Mouse (Mus musculus): ENCODE measurements at regions not wholly inside any gene's neighbourhood (a gene's known extent, or its start where the extent isn't known, plus 50 kb on each side); places are given as distances from the start of the nearest gene placed in this dataset.

DNA sequence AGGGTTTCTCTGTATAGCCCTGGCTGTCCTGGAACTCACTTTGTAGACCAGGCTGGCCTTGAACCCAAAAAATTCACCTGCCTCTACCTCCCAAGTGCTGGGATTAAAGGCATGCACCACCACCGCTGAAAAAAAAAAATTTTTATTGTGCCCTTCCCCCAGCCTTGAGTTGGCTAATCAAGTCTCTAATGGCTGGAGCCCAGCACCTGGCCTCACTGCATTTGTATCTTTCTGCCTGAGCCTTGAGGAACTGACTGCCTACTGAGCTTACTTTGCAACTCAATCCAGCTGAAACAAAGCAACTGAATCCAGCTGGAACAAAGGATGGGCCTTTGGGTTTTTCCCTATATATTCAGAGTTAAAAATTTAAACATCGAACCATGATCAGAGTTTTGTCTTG, 153.3 kb upstream of the Ccnh start:
- TF ChIP-seq CTCF (conservative IDR thresholded peaks at IDR 0.05; ENCODE audit: low read length) = no peak
- no peak for TF ChIP-seq POU5F1 (IDR thresholded peaks at IDR 0.05; ENCODE audit: borderline replicate concordance, low read length)
- peak; percentile 66; the same call in 1 of the 2 replicates for TF ChIP-seq NANOG (IDR thresholded peaks at IDR 0.05; ENCODE audit: borderline replicate concordance, low read length)
- H3K27me3 ChIP-seq (ENCODE audit: insufficient read depth, low read length) = no peaks in the 10 kb centered on the region
- peaks cover 31% of the 10 kb centered on the region for H3K4me1 ChIP-seq (replicated peaks; ENCODE audit: low read depth, low read length)

DNA sequence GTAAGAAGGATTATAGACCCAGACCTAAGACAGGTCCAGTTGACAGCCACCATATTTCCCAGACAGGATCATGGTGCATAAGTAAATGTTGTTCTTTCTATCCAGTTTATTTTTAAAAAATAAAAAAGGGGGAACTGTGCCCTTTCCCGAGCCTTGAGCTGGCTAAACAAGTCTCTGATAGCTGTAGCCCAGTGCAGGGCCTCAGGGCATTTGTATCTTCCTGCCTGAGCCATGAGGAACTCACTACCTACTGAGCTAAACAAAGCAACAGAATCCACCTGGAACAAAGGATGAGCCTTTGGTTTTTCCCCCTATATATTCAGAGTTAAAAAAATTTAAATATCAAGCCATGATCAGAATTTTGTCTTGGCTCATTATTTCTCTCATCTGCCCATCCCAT, 152.4 kb upstream of the Ccnh start:
- no peaks in the 10 kb centered on the region for H3K36me3 ChIP-seq (ENCODE audit: insufficient read depth, low read length)
- TF ChIP-seq CTCF (conservative IDR thresholded peaks at IDR 0.05; ENCODE audit: low read length) = no peak
- no peak for TF ChIP-seq NANOG (IDR thresholded peaks at IDR 0.05; ENCODE audit: borderline replicate concordance, low read length)
- TF ChIP-seq POU5F1 (IDR thresholded peaks at IDR 0.05; ENCODE audit: borderline replicate concordance, low read length) = no peak
- H3K27me3 ChIP-seq (ENCODE audit: insufficient read depth, low read length) = no peaks in the 10 kb centered on the region
- peaks cover 30% of the 10 kb centered on the region for H3K9me3 ChIP-seq (ENCODE audit: low read length)
- H3K4me1 ChIP-seq (replicated peaks; ENCODE audit: low read depth, low read length) = peaks cover 25% of the 10 kb centered on the region
- no peak overlapping the region for H3K4me3 ChIP-seq (replicated peaks; ENCODE audit: low read length)

More for the DNA sequence above, 153.3 kb upstream of the Ccnh start:
- Histone ChIP-seq H3K4me3 (replicated peaks; ENCODE audit: low read length) (no peak overlapping the region), H3K36me3 (ENCODE audit: insufficient read depth, low read length) (no peaks in the 10 kb centered on the region), H3K9me3 (ENCODE audit: low read length) (peaks cover 30% of the 10 kb centered on the region)

DNA sequence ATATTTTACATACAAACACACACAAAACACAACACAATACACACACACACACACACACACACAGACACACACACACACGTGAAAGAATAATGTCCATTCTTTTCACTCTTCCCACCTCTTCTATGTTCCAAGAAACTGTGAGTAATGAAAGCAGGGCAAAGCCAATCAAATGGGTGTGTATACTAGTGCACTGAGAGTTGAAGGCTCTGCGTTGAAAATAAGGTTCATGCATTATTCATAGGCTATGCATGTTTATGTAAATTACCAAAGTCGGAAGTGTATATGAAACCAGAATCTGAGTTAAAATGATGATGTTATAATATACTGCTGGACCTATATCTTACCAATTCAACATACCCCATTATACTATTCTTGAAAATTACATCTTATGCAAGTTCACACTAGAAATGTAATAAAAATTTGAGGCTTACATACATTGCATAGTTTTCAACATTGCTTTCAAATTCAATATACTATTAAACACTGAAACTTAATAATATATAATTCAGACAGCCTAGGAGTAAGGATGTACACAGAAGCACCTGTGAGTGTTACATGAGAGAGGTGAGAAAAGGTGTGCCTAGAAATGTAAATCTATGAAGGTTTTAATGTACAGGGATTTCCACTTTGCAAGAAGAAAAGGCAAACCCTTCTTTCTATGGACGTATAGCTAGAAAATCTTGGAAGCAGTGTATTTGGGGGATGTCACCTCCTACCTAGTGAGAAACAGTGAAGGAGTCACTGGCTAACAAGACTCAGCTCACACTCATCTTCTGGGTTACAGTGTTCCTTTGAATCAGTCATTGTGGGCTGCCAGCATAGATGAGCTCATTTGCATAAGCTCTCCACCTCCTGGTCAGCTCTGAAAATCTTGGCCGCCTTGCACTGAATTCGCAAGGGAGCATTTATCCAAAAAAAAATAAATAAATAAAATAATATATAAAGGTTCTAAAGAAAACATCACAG, 122.3 kb upstream of the Ccnh start:
- TF ChIP-seq NANOG (IDR thresholded peaks at IDR 0.05; ENCODE audit: borderline replicate concordance, low read length) (no peak), POU5F1 (IDR thresholded peaks at IDR 0.05; ENCODE audit: borderline replicate concordance, low read length) (peak; percentile 28; the same call in 1 of the 2 replicates)
- H3K4me3 ChIP-seq (replicated peaks; ENCODE audit: low read length) = no peak overlapping the region
- H3K27me3 ChIP-seq (ENCODE audit: insufficient read depth, low read length) = no peaks in the 10 kb centered on the region
- no peaks in the 10 kb centered on the region for H3K36me3 ChIP-seq (ENCODE audit: insufficient read depth, low read length)
- peaks cover 12% of the 10 kb centered on the region for H3K9me3 ChIP-seq (ENCODE audit: low read length)
- H3K4me1 ChIP-seq (replicated peaks; ENCODE audit: low read depth, low read length) = no peaks in the 10 kb centered on the region

DNA sequence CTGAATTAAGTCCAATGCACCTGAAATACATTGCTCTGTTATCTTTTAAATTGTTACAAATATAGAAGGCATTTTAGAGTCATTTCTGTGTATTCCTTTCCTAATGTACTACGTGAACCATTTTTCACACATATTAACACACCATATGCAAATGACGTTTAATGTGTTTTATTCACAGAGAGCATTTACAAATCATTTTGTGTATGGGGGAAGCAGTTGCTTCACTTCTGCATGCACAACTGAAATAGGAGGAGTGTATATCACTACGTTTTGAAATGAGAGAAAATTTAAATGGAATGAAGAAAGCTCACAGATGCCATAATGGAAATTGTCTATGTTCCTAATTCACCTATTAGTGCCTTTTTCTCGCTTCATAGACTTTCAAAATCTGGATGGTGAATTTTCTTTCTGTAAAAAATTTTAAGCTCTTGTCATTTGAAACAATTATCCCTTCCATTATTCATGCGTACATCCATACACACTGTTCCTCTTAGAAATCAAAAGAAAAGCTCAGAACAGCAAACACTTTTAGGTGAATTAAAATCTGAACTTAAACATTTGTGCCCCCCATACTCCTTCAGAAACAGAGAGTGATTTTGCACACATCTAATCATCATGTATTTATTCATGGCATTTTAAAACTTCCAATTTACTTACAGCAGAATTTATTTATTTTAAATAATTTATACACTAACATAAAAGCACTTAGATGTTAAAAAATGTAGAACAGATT, 121.5 kb upstream of the Ccnh start:
- no peaks in the 10 kb centered on the region for H3K36me3 ChIP-seq (ENCODE audit: insufficient read depth, low read length)
- H3K27me3 ChIP-seq (ENCODE audit: insufficient read depth, low read length) = no peaks in the 10 kb centered on the region
- no peak overlapping the region for H3K4me3 ChIP-seq (replicated peaks; ENCODE audit: low read length)
- H3K4me1 ChIP-seq (replicated peaks; ENCODE audit: low read depth, low read length) = no peaks in the 10 kb centered on the region
- TF ChIP-seq NANOG (IDR thresholded peaks at IDR 0.05; ENCODE audit: borderline replicate concordance, low read length) (no peak), CTCF (conservative IDR thresholded peaks at IDR 0.05; ENCODE audit: low read length) (no peak), POU5F1 (IDR thresholded peaks at IDR 0.05; ENCODE audit: borderline replicate concordance, low read length) (no peak)
- H3K9me3 ChIP-seq (ENCODE audit: low read length) = peaks cover 12% of the 10 kb centered on the region

DNA sequence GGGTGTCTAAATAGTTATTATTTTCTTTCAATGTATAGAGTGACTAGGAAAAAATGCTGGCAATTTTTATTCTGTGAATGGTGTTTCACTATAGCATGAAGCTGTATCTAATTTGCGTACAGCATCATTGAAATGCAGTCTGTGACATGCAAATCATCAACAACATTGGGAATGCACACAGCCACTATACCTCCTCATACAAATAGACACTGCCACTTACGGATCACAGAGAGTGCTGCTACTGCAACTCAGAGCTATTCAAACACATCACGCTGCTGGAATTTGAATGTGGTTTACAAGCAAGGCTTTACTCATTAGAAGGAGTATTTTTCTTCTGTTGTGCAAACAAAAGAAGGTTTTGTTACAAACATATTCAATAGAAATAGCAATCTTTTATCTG, 120.8 kb upstream of the Ccnh start:
- no peak for TF ChIP-seq NANOG (IDR thresholded peaks at IDR 0.05; ENCODE audit: borderline replicate concordance, low read length)

DNA sequence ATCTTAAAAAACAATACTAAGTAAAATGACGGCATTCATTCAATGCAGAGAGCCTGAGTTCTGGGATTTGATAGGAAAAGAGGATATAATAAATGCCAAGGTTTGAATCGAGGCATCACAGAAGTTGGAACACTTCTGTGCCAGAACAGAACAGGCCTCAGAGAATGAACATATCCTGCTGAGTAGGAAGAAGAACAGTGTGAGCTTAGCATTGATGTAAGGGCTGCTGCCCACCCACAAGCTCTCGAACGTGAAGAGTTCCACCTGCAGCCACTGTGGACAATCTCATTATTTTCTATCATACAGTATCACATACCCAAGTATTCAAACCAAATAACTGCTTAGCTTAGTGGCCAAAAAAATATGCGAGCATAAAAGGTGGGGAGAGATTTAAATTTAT, 105.9 kb upstream of the Ccnh start:
- TF ChIP-seq CTCF (conservative IDR thresholded peaks at IDR 0.05; ENCODE audit: low read length) = no peak
- H3K4me3 ChIP-seq (replicated peaks; ENCODE audit: low read length) = no peak overlapping the region
- H3K4me1 ChIP-seq (replicated peaks; ENCODE audit: low read depth, low read length) = no peaks in the 10 kb centered on the region
- H3K9me3 ChIP-seq (ENCODE audit: low read length) = no peaks in the 10 kb centered on the region
- no peaks in the 10 kb centered on the region for H3K36me3 ChIP-seq (ENCODE audit: insufficient read depth, low read length)
- no peaks in the 10 kb centered on the region for H3K27me3 ChIP-seq (ENCODE audit: insufficient read depth, low read length)

More for the DNA sequence above, 120.8 kb upstream of the Ccnh start:
- Histone ChIP-seq H3K36me3 (ENCODE audit: insufficient read depth, low read length) (no peaks in the 10 kb centered on the region), H3K4me1 (replicated peaks; ENCODE audit: low read depth, low read length) (no peaks in the 10 kb centered on the region), H3K27me3 (ENCODE audit: insufficient read depth, low read length) (no peaks in the 10 kb centered on the region), H3K9me3 (ENCODE audit: low read length) (peaks cover 12% of the 10 kb centered on the region), H3K4me3 (replicated peaks; ENCODE audit: low read length) (no peak overlapping the region)

DNA sequence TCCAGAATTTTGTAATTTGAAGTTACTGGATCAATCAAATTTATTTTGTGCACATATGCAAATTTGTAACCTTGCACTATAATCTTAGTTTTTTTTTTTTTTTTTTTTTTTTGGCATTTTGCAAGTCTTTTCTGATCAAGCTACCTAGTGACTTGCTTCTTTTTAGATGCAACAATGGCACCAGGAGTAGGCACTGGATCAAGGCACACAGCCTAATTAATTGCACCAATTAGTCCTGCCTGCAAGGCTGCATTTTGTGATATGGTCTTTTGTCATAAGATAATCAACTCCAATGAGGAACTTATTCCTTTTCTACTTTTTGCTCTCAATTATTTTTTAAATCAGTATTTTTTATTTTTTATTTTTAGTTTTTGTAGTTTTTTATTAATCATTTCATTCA, 105.5 kb upstream of the Ccnh start:
- no peak overlapping the region for H3K4me3 ChIP-seq (replicated peaks; ENCODE audit: low read length)
- H3K27me3 ChIP-seq (ENCODE audit: insufficient read depth, low read length) = no peaks in the 10 kb centered on the region
- TF ChIP-seq POU5F1 (IDR thresholded peaks at IDR 0.05; ENCODE audit: borderline replicate concordance, low read length) (no peak), NANOG (IDR thresholded peaks at IDR 0.05; ENCODE audit: borderline replicate concordance, low read length) (no peak), CTCF (conservative IDR thresholded peaks at IDR 0.05; ENCODE audit: low read length) (no peak)
- H3K36me3 ChIP-seq (ENCODE audit: insufficient read depth, low read length) = no peaks in the 10 kb centered on the region
- H3K9me3 ChIP-seq (ENCODE audit: low read length) = no peaks in the 10 kb centered on the region
- H3K4me1 ChIP-seq (replicated peaks; ENCODE audit: low read depth, low read length) = no peaks in the 10 kb centered on the region

DNA sequence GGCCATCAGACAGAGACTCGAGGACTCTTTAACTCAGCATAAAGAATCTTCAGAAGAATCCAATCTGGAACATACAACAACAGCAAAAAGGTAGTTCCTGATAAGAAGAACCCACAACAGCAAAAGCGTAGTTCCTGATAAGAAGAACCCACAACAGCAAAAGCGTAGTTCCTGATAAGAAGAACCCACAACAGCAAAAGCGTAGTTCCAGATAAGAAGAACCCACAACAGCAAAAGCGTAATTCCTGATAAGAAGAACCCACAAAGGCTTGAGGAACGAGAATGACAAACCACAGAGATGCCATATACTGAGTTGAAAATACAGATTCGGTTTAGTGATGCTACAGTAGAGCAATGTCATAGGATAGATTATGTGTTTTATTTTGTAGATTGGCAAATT, 93.0 kb upstream of the Ccnh start:
- Histone ChIP-seq H3K36me3 (ENCODE audit: insufficient read depth, low read length) (no peaks in the 10 kb centered on the region), H3K9me3 (ENCODE audit: low read length) (peaks cover 11% of the 10 kb centered on the region; the same call in 1 of the 2 replicates), H3K4me3 (replicated peaks; ENCODE audit: low read length) (no peak overlapping the region), H3K27me3 (ENCODE audit: insufficient read depth, low read length) (no peaks in the 10 kb centered on the region), H3K4me1 (replicated peaks; ENCODE audit: low read depth, low read length) (no peaks in the 10 kb centered on the region)
- TF ChIP-seq CTCF (conservative IDR thresholded peaks at IDR 0.05; ENCODE audit: low read length) = no peak
- TF ChIP-seq NANOG (IDR thresholded peaks at IDR 0.05; ENCODE audit: borderline replicate concordance, low read length) = no peak
- TF ChIP-seq POU5F1 (IDR thresholded peaks at IDR 0.05; ENCODE audit: borderline replicate concordance, low read length) = no peak
